Mouse (Mus musculus): ENCODE results near the gene Crlf3. TPM values are rescaled to one million over a fixed set of nuclear protein-coding genes. Genes with fewer than 3 reads are reported as not detected.

Crlf3 gene
- polyA plus RNA-seq, 1 experiment from 2014 or later, result 26.5 TPM

DNA sequence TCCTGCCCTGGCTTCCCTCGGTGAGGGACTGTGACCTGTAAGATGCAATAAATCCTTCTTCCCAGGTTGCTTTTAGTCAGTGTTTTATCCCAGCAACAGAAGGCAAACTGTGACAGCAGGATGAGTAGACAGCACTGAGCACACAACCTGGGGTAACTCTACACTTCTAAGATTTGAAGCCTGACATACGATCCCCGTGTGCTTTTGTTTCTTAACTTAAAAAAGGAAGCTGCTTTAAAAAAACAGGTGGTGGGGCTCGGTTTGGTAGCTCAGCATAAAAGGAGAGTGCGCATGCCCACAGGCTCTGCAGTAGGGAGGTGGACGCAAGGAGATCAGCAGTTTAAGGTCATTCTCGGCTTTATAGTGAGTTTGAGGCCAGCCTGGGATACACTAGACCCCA, 28.3 kb downstream of the Crlf3 start:
- no peak overlapping the region for H3K9ac ChIP-seq (ENCODE audit: low read depth, low read length)
- TF ChIP-seq CTCF (IDR thresholded peaks at IDR 0.05; ENCODE audit: low read depth), result no peak
- DNase-seq (ENCODE audit: low spot score) (peak; percentile 65), ATAC-seq (replicated peaks; ENCODE audit: low FRiP score, low read depth) (no peak)
- H3K4me1 ChIP-seq (replicated peaks; ENCODE audit: insufficient read depth, low read length), result 0 out of 2 replicates have a peak, but pooled peaks cover 3% of the 10 kb centered on the region
- H3K9me3 ChIP-seq (replicated peaks; ENCODE audit: low read length), result no peaks in the 10 kb centered on the region
- H3K27me3 ChIP-seq (ENCODE audit: insufficient read depth, low read length), result no peaks in the 10 kb centered on the region
- H3K4me3 ChIP-seq (replicated peaks; ENCODE audit: low read depth, low read length), result no peak overlapping the region
- peaks cover 21% of the 10 kb centered on the region for H3K36me3 ChIP-seq (ENCODE audit: insufficient read depth, low read length)
- H3K4me2 ChIP-seq (ENCODE audit: low read length), result no peak overlapping the region
- no peak overlapping the region for H3K27ac ChIP-seq
- WGBS, result 32% methylated on average over 7 of the region's 7 CpGs

DNA sequence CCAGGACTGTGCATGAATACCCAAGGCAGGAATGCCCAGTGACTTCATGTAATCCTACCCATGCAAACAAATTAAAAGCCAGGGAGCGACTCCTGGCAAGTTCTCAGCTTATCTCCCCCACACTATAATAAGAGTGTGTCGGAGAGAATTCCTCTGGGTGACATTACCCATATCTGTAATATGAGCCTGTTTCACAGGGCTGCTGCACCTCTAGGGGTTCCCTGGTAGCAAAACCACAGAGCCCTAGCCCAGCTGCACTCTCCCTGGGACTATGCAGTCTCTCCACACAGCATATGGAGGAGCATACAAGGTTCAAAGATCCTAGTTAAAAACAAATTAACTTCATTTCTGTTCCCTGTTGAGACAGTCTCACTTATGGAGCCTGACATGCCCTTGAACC, 30.7 kb downstream of the Crlf3 start:
- Histone ChIP-seq H3K27ac (no peak overlapping the region), H3K4me1 (replicated peaks; ENCODE audit: insufficient read depth, low read length) (0 out of 2 replicates have a peak, but pooled peaks cover 3% of the 10 kb centered on the region), H3K9ac (ENCODE audit: low read depth, low read length) (no peak overlapping the region), H3K9me3 (replicated peaks; ENCODE audit: low read length) (no peaks in the 10 kb centered on the region), H3K4me2 (ENCODE audit: low read length) (no peak overlapping the region), H3K36me3 (ENCODE audit: insufficient read depth, low read length) (peaks cover 10% of the 10 kb centered on the region; the same call in 1 of the 2 replicates), H3K27me3 (ENCODE audit: insufficient read depth, low read length) (no peaks in the 10 kb centered on the region), H3K4me3 (replicated peaks; ENCODE audit: low read depth, low read length) (no peak overlapping the region)
- TF ChIP-seq CTCF (IDR thresholded peaks at IDR 0.05; ENCODE audit: low read depth), result no peak
- ATAC-seq (replicated peaks; ENCODE audit: low FRiP score, low read depth) (no peak; the same call in 1 of the 2 replicates), DNase-seq (ENCODE audit: low spot score) (peak; percentile 63)
- WGBS, result 20% methylated on average over 2 of the region's 2 CpGs

DNA sequence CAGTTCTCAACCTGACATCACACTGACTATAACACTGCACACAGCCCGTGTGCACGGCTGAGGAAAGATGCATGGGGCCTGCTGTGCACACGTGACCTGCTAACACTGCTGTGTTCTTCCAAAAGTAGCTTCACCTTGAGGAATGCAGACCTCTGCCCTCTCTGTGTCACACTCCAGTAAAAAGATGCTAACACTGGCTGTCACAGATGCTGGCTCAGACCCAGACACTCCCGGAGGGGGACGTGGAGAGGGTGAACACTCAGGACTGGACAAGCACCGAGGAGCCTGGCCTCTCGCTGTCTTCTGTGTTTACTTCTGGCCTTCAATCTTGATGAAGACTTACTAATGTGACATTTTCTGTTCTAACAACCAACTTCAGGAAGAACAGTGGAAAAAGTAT, 33.9 kb downstream of the Crlf3 start:
- no peak overlapping the region for H3K4me3 ChIP-seq (replicated peaks; ENCODE audit: low read depth, low read length)
- H3K36me3 ChIP-seq (ENCODE audit: insufficient read depth, low read length), result peaks cover 9% of the 10 kb centered on the region; the same call in 1 of the 2 replicates
- ATAC-seq (replicated peaks; ENCODE audit: low FRiP score, low read depth) (peak; percentile 40; the same call in 1 of the 2 replicates), DNase-seq (ENCODE audit: low spot score) (peak; percentile 30)
- H3K27ac ChIP-seq, result no peak overlapping the region
- no peak overlapping the region for H3K4me2 ChIP-seq (ENCODE audit: low read length)
- no peak overlapping the region for H3K9ac ChIP-seq (ENCODE audit: low read depth, low read length)
- H3K4me1 ChIP-seq (replicated peaks; ENCODE audit: insufficient read depth, low read length), result no peaks in the 10 kb centered on the region
- WGBS, result 44% methylated on average over 7 of the region's 7 CpGs
- no peaks in the 10 kb centered on the region for H3K9me3 ChIP-seq (replicated peaks; ENCODE audit: low read length)
- H3K27me3 ChIP-seq (ENCODE audit: insufficient read depth, low read length), result no peaks in the 10 kb centered on the region
- no peak for TF ChIP-seq CTCF (IDR thresholded peaks at IDR 0.05; ENCODE audit: low read depth)

DNA sequence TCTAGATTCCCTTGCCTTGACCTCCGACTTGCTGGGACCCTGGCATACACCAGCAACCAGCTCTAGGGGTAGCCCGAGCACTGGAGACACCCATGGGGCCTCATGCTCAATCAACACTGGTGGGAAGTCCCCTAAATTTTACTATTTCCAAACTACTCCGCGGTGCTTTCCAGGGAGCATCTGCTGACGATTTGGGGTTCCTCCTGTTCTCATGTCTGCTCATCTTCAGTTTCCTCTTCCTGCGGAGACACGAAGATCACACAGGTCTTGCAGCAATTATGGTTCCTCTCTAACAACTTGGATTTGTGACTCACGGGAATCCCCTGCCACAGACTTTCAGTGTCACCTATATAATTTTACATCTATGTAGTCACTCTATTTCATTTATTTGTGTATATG, 37.4 kb downstream of the Crlf3 start:
- Histone ChIP-seq H3K4me1 (replicated peaks; ENCODE audit: insufficient read depth, low read length) (no peaks in the 10 kb centered on the region), H3K4me2 (ENCODE audit: low read length) (no peak overlapping the region), H3K27ac (no peak overlapping the region), H3K4me3 (replicated peaks; ENCODE audit: low read depth, low read length) (no peak overlapping the region), H3K27me3 (ENCODE audit: insufficient read depth, low read length) (no peaks in the 10 kb centered on the region), H3K9ac (ENCODE audit: low read depth, low read length) (no peak overlapping the region), H3K36me3 (ENCODE audit: insufficient read depth, low read length) (peaks cover 7% of the 10 kb centered on the region; the same call in 1 of the 2 replicates), H3K9me3 (replicated peaks; ENCODE audit: low read length) (no peaks in the 10 kb centered on the region)
- no peak for ATAC-seq (replicated peaks; ENCODE audit: low FRiP score, low read depth)
- no peak for DNase-seq (ENCODE audit: low spot score)
- 90% methylated on average over 8 of the region's 8 CpGs for WGBS
- no peak for TF ChIP-seq CTCF (IDR thresholded peaks at IDR 0.05; ENCODE audit: low read depth)

DNA sequence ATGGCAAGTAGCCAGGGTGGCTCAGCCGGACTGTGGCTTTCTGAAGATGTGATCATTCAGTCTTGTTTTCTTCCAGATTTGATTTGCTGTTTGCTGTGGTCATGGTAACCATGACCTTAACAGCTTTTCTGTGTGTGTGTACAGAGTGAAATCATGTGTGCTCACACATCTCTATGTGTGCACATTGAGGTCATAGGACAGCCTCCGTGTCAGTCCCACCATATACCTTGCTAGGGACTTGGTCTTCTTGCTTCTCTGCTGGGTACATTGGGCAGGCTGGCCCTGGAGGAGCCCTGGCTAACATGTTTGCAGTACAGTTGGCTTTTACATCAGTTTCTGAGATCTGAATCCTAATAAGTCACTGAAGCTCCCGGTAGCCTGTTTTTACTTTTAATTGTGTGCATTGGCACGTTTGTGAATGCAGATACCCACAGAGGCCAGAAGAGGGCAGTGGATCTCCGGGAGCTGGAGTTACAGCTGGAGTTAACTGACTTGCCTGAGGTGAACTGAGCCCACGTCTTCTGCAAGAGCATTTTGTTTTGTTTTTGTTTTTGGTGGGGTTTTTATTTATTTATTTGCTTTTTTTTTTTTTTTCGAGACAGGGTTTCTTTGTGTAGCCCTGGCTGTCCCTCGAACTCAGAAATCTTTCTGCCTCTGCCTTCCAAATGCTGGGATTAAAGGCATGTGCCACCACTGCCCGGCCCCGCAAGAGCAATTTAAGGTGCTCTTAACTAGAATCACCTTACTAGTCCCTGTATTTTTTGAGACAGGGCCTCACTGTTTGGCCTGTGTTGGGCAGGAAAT, 38.0 kb downstream of the Crlf3 start:
- DNase-seq (ENCODE audit: low spot score), result peak; percentile 82
- 51% methylated on average over 10 of the region's 10 CpGs for WGBS
- no peak overlapping the region for H3K27ac ChIP-seq
- ATAC-seq (replicated peaks; ENCODE audit: low FRiP score, low read depth), result no peak
- H3K4me3 ChIP-seq (replicated peaks; ENCODE audit: low read depth, low read length), result no peak overlapping the region
- TF ChIP-seq CTCF (IDR thresholded peaks at IDR 0.05; ENCODE audit: low read depth), result peak; percentile 88
- H3K9ac ChIP-seq (ENCODE audit: low read depth, low read length), result no peak overlapping the region
- no peaks in the 10 kb centered on the region for H3K4me1 ChIP-seq (replicated peaks; ENCODE audit: insufficient read depth, low read length)
- no peaks in the 10 kb centered on the region for H3K9me3 ChIP-seq (replicated peaks; ENCODE audit: low read length)
- no peak overlapping the region for H3K4me2 ChIP-seq (ENCODE audit: low read length)
- H3K27me3 ChIP-seq (ENCODE audit: insufficient read depth, low read length), result no peaks in the 10 kb centered on the region
- H3K36me3 ChIP-seq (ENCODE audit: insufficient read depth, low read length), result 0 out of 2 replicates have a peak, but pooled peaks cover 4% of the 10 kb centered on the region

DNA sequence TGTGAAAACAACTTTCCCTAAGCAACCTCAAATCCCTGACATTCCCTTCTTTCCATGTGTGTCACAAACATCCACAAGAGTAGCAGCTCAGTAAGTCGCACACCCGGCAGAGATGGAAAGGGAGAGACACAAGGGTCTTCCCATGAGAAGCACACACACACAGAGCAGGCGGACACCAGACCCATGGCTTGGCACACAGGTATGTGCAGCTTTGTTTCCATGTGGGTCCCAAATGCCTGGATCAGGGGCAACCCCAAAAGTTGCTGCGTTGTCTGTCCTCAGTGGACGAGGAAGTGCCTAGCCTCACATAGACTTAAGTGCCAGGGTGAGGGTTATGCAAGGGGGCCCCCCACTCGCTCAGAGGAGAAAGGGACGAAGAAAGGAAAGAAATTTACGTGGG, 43.3 kb downstream of the Crlf3 start:
- WGBS, result 77% methylated on average over 8 of the region's 8 CpGs
- H3K4me1 ChIP-seq (replicated peaks; ENCODE audit: insufficient read depth, low read length), result no peaks in the 10 kb centered on the region
- H3K9me3 ChIP-seq (replicated peaks; ENCODE audit: low read length), result no peaks in the 10 kb centered on the region
- no peak overlapping the region for H3K9ac ChIP-seq (ENCODE audit: low read depth, low read length)
- no peak for ATAC-seq (replicated peaks; ENCODE audit: low FRiP score, low read depth)
- H3K4me2 ChIP-seq (ENCODE audit: low read length), result no peak overlapping the region
- no peak overlapping the region for H3K4me3 ChIP-seq (replicated peaks; ENCODE audit: low read depth, low read length)
- H3K27ac ChIP-seq, result no peak overlapping the region
- no peaks in the 10 kb centered on the region for H3K27me3 ChIP-seq (ENCODE audit: insufficient read depth, low read length)
- no peak for TF ChIP-seq CTCF (IDR thresholded peaks at IDR 0.05; ENCODE audit: low read depth)
- no peak for DNase-seq (ENCODE audit: low spot score)
- peaks cover 10% of the 10 kb centered on the region; the same call in 1 of the 2 replicates for H3K36me3 ChIP-seq (ENCODE audit: insufficient read depth, low read length)

Data from kidney, postnatal 0 days (tissue).